Mouse (Mus musculus) embryonic facial prominence, embryonic 12.5 days (tissue): ENCODE data around the gene Fam243. TPM values are rescaled to one million over a fixed set of nuclear protein-coding genes. Genes with fewer than 3 reads are reported as not detected.

Experiments used
- polyA plus RNA-seq: library from polyadenylated mRNA; unstranded; fragments of >200 nt; fragmentation: Nextera tagmentation; extraction: Ambion mirVana; gene quantifications from 2 replicates; pipeline ENCODE4 v1.2.1, GENCODE M21; 2016

The Fam243 gene
- polyA plus RNA-seq, 1 experiment from 2014 or later, result not detected

Other genes starting within 250 kb of the Fam243 start
- gene Kcne2, start 29.1 kb downstream of the Fam243 start, polyA plus RNA-seq, result 0.48 and 0.51 TPM in 2 replicates
- gene Smim11, start 20.2 kb downstream of the Fam243 start, polyA plus RNA-seq, result 130 and 142 TPM in 2 replicates
- 0.13 and 0.69 TPM in 2 replicates for gene Kcne1, start 38.0 kb upstream of the Fam243 start, polyA plus RNA-seq
- gene Rcan1, start 149.4 kb upstream of the Fam243 start, polyA plus RNA-seq, result 36.7 and 38.6 TPM in 2 replicates
- gene Clic6, start 164.3 kb upstream of the Fam243 start, polyA plus RNA-seq, result 4.0 and 4.4 TPM in 2 replicates